Mouse (Mus musculus): ENCODE data around the gene Lpin2. TPM values are rescaled to one million over a fixed set of nuclear protein-coding genes. Genes with fewer than 3 reads are reported as not detected.

Lpin2 gene
- total and polyA plus RNA-seq, 3 experiments, result 22.4 to 32.1 TPM; not detected in 1

- H3K9ac ChIP-seq (ENCODE audit: control insufficient read depth, low read depth, low read length, poor library complexity, severe bottlenecking), result no peak overlapping the region
- no peak for DNase-seq (ENCODE audit: low read depth, low spot score)
- H3K4me3 ChIP-seq (ENCODE audit: control insufficient read depth in 1 of 2, insufficient read depth in 1 of 2, low read depth in 2 of 2, low read length in 2 of 2), result no peak overlapping the region
- TF ChIP-seq POLR2AphosphoS5 (IDR thresholded peaks at IDR 0.05; ENCODE audit: borderline replicate concordance, low read depth, low read length) (no peak), RAD21 (IDR thresholded peaks at IDR 0.05; ENCODE audit: low read depth, low read length) (no peak), UBTF (IDR thresholded peaks at IDR 0.05; ENCODE audit: borderline replicate concordance, insufficient read depth, low read depth, low read length) (no peak), SIN3A (IDR thresholded peaks at IDR 0.05; ENCODE audit: low read length) (no peak), CTCF (IDR thresholded peaks at IDR 0.05 in 2 of 3, conservative IDR thresholded peaks at IDR 0.05 in 1 of 3; ENCODE audit: control insufficient read depth in 1 of 3, insufficient read depth in 1 of 3, low read depth in 2 of 3, low read length in 3 of 3, poor library complexity in 1 of 3, severe bottlenecking in 1 of 3) (no peak), POLR2A (IDR thresholded peaks at IDR 0.05; ENCODE audit: control insufficient read depth in 1 of 2, insufficient read depth in 1 of 2, low read depth in 1 of 2, low read length in 2 of 2, poor library complexity in 1 of 2) (no peak), ZC3H11A (IDR thresholded peaks at IDR 0.05; ENCODE audit: low read depth, low read length) (no peak), HCFC1 (IDR thresholded peaks at IDR 0.05; ENCODE audit: low read depth, low read length) (no peak), MAX (IDR thresholded peaks at IDR 0.05; ENCODE audit: low read length) (no peak), CHD2 (IDR thresholded peaks at IDR 0.05; ENCODE audit: low read length) (no peak)
- H3K9me3 ChIP-seq (replicated peaks; ENCODE audit: insufficient read depth, low read length), result no peaks in the 10 kb centered on the region
- no peaks in the 10 kb centered on the region for H3K27me3 ChIP-seq (ENCODE audit: control insufficient read depth in 1 of 2, insufficient read depth in 2 of 2, low read length in 2 of 2)
- no peaks in the 10 kb centered on the region; the same call in 1 of the 2 replicates for H3K79me2 ChIP-seq (ENCODE audit: control insufficient read depth, insufficient read depth, low read length, poor library complexity)
- H3K27ac ChIP-seq (ENCODE audit: control insufficient read depth, low read depth, low read length), result no peak overlapping the region
- H3K4me1 ChIP-seq (ENCODE audit: control insufficient read depth in 1 of 2, insufficient read depth in 2 of 2, low read length in 2 of 2), result peaks cover 7 to 19% of the 10 kb centered on the region in 2 experiments
- peaks cover 8 to 22% of the 10 kb centered on the region in 2 experiments for H3K36me3 ChIP-seq (ENCODE audit: control insufficient read depth in 1 of 2, insufficient read depth in 2 of 2, low read length in 2 of 2)
Observed at GRCm38 (mm10) chr17:71252101-71252500, 69.7 kb downstream of the Lpin2 start.

DNA sequence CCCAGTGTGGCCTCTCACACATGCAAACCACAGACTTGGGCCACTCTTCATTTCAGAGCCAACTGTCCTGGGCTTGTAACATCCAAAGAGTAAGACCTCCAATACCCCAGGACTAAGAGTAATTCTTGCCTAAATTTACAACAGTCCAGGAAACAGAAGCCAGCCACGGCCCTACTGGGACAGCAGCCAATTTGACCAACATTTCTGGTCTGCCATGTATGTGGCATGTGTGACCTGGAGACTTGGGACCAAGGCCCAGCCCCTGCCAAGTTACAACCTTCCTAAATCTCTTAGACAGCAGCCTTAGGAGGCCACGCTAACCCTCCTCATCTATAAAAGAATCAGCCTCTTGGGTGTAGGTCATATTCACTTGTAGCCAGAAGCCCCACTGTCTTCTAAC is 71.0 kb downstream of the Lpin2 start:
- Histone ChIP-seq H3K27ac (ENCODE audit: control insufficient read depth, low read depth, low read length) (no peak overlapping the region; the same call in 1 of the 2 replicates), H3K4me3 (ENCODE audit: control insufficient read depth in 1 of 2, insufficient read depth in 1 of 2, low read depth in 2 of 2, low read length in 2 of 2) (no peak overlapping the region), H3K9me3 (replicated peaks; ENCODE audit: insufficient read depth, low read length) (no peaks in the 10 kb centered on the region), H3K4me1 (ENCODE audit: control insufficient read depth in 1 of 2, insufficient read depth in 2 of 2, low read length in 2 of 2) (peaks cover 15 to 31% of the 10 kb centered on the region in 2 experiments), H3K36me3 (ENCODE audit: control insufficient read depth in 1 of 2, insufficient read depth in 2 of 2, low read length in 2 of 2) (peaks cover 4 to 31% of the 10 kb centered on the region in 2 experiments), H3K27me3 (ENCODE audit: control insufficient read depth in 1 of 2, insufficient read depth in 2 of 2, low read length in 2 of 2) (no peaks in the 10 kb centered on the region), H3K9ac (ENCODE audit: control insufficient read depth, low read depth, low read length, poor library complexity, severe bottlenecking) (no peak overlapping the region), H3K79me2 (ENCODE audit: control insufficient read depth, insufficient read depth, low read length, poor library complexity) (peaks cover 2% of the 10 kb centered on the region; the same call in 1 of the 2 replicates)
- TF ChIP-seq MAFK (IDR thresholded peaks at IDR 0.05; ENCODE audit: borderline replicate concordance, low read depth, low read length), result no peak
- no peak for TF ChIP-seq USF1 (IDR thresholded peaks at IDR 0.05; ENCODE audit: low read depth, low read length)
- no peak for TF ChIP-seq UBTF (IDR thresholded peaks at IDR 0.05; ENCODE audit: borderline replicate concordance, insufficient read depth, low read depth, low read length)
- no peak for TF ChIP-seq JUND (IDR thresholded peaks at IDR 0.05; ENCODE audit: low read depth, low read length)
- TF ChIP-seq KAT2A (conservative IDR thresholded peaks at IDR 0.05; ENCODE audit: low read depth, low read length), result no peak
- no peak for TF ChIP-seq POLR2AphosphoS2 (IDR thresholded peaks at IDR 0.05; ENCODE audit: low read length)
- TF ChIP-seq E2F4 (IDR thresholded peaks at IDR 0.05; ENCODE audit: borderline replicate concordance, low read depth, low read length), result no peak
- no peak for TF ChIP-seq CHD1 (IDR thresholded peaks at IDR 0.05; ENCODE audit: low read depth, low read length)
- TF ChIP-seq SMC3 (IDR thresholded peaks at IDR 0.05; ENCODE audit: low read depth, low read length), result no peak
- TF ChIP-seq NRF1 (IDR thresholded peaks at IDR 0.05; ENCODE audit: insufficient read depth, low read depth, low read length, poor library complexity, severe bottlenecking), result no peak
- TF ChIP-seq SIN3A (IDR thresholded peaks at IDR 0.05; ENCODE audit: low read length), result no peak
- TF ChIP-seq RCOR1 (IDR thresholded peaks at IDR 0.05; ENCODE audit: low read depth, low read length), result no peak
- TF ChIP-seq TBP (IDR thresholded peaks at IDR 0.05; ENCODE audit: low read depth, low read length), result no peak
- DNase-seq (ENCODE audit: low read depth, low spot score), result no peak
